Mouse (Mus musculus): ENCODE data around the gene Lbx2. TPM values are rescaled to one million over a fixed set of nuclear protein-coding genes. Genes with fewer than 3 reads are reported as not detected.

The Lbx2 gene
- total RNA-seq, 2 experiments from 2014 or later, result 5.8 to 8.7 TPM

- peak; percentile 54 for DNase-seq
These were observed 15.6 kb upstream of the Lbx2 start for GRCm38 (mm10) chr6:83070311-83071219.

DNA sequence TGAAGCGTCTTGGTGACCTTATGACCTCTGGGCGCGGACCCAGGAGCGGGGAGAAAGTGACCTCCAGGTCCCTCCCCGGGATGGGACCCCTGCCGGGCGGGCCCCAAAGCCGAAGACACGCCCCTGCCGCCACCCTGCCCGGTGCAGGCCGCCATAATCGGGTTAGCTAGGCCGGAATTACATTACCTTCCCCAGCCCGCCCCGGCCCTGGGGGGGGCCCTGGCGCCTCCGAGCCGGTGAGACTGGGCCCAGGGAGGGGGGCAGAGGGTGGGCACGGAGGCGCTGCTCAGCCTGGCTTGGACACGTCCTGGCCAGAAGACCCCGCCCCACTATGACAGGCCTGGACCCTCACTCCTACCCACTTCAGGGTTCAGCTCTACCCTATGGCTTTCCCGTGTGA, 14.9 kb upstream of the Lbx2 start:
- DNase-seq, result peak; percentile 55

DNA sequence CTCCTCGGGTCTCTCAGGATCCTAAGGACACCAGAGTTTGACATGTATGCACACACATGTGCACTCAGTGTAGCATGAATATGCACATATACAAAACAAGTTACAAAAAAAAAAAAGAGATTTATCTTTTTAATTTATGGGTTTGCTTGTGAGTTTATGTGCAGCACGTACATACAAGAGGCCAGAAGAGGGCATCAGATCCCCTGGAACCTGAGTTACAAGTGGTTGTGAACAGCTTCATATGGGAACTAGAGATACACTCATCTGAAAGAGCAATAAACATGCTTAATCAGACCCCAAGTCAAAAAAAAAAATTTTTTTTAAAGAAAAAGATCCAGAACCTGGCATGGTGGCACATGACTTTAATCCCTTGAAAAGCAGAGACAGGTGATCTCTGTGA, 11.2 kb upstream of the Lbx2 start:
- no peak for DNase-seq

DNA sequence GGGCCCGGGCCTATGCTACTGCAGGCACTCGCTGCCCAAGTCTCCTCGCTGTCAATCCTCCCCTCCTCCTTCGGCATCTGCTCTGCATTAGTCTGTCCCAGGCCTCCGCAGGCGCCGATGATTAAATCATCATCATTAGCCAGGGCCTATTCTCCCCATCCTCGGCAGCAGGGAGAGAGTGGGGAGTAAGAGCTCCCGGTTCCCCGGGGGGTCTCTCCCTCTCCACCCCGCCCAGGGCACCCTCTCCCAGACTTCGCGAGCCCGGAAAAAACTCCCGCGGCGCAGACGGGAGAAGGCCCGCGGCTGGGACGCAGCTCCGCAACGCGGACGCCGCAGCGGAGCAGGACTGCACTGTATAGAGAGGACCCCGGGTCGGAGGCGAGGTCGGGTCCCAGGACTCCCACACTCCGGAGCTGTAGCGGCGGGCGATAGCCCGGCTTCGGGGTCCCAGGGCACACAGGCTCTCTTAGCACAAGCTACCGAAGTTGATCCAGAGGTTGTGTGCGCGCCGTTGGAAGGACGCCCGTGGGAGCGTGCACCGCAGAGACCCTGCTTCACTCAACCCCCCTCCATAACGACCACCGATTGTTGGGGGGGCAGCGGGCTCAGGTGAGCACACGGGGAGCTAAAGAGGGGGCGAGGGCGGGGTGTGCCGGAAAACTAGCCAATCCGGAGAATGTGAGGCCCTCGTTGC, 8.4 kb upstream of the Lbx2 start, which contains the start of gene Pcgf1:
Gene Pcgf1 (plus strand): TSS at position 240 of the 694 bp plus-strand sequence.
- peak; percentile 63 for DNase-seq

DNA sequence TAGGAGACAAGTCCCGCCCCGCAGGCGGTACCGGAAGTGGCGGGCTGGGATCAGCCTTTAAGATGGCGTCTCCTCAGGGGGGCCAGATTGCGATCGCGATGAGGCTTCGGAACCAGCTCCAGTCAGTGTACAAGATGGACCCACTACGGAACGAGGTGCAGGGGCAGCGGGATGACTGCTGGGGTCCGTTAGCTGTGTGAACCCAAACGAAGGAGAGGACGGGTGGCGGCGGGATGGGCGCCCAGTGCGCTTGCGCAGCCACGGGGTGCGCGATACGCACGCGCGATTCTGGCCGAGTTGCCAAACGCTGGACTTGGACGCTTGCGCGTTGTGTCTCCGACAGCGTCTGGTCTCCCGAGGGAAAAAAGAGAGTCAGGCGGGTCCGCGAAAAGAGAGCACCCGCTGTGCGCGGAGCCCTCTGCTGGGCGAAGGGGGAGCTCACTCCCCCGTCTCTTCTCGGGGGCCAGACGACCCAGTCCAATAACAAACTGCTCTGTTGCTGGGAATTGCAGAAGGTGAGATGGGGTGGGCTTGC, 7.8 kb upstream of the Lbx2 start:
- peak; percentile 99 for DNase-seq

DNA sequence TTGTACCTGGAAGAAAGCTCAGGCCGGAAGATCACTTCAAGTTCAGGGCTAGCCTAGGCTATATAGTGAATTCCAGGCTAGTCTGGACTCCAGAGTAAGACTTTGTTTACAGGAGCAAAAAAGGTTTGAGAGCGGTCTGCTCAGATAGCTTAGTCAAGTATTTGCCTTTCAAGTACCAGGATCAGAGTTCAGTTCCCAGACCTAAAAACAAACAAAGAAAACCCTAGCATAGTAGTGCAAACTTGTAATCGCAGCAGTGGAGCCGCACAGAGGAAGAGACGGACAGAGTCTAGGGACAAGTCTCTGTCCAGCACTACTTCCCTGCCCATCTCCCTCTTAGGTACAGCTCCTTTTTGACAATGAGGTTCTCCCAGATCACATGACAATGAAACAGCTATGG, 6.0 kb upstream of the Lbx2 start:
- DNase-seq, result no peak

- peak; percentile 49 for DNase-seq
These were observed 2.7 kb upstream of the Lbx2 start for GRCm38 (mm10) chr6:83083497-83083896.

DNA sequence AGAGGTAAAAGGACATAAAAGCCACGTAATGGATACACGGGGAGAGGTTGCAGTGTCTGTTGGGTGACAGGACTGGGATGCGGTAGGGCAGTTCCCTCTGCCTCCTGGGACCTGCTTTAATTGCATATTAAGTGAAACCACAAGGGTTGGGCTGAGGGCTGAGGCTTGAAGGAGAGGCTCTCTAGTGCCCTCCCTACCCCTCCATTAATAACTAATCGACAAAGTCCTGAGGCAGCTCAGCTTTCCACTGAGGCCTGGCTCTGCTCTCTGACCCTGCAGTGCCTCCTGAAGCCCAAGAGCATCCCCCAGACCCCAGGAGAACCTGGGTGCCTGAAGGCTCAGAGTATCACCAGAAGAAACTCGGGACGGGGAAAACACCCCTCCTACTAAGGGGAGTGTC, 1.7 kb upstream of the Lbx2 start:
- no peak for DNase-seq

- peak; percentile 69 for DNase-seq
These were observed 1.2 kb downstream of the Lbx2 start for GRCm38 (mm10) chr6:83087205-83087925.

GRCm38 (mm10) chr6:83087926-83088260, 1.7 kb downstream of the Lbx2 start:
- no peak for DNase-seq

DNA sequence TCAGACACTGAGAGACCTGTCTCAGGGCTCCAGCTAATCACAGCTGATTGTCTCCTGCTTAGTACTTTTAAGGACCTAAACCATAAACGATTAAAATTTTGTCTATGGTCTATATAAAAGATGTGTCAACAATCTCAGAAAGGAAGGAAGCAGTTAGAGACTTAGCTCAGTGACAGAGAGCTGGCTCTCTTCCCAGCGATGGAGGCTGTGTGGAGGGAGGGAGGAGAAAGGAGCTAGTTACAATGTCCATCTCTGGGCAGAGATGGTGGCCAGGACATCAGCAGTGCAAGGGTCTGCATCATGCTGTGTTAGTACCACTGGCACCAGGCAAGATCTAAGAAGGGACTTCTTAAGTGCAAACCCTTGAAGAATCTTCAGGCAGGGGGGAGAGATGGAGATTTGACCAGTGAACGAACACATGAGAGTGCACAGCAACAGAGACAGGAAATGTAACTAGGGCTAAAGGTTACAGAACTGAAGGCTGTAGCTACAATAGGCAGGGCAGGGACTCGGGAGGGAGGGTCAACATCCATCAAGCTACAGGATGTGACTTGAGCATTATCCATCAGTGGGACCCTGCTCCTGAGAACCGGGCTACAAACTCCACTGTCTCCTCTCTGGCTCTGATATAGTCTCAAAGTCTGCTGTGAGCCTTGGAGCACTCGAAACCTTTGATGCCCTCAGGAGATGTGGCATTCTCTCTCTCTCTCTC, 6.4 kb downstream of the Lbx2 start:
- peak; percentile 62 for DNase-seq

DNA sequence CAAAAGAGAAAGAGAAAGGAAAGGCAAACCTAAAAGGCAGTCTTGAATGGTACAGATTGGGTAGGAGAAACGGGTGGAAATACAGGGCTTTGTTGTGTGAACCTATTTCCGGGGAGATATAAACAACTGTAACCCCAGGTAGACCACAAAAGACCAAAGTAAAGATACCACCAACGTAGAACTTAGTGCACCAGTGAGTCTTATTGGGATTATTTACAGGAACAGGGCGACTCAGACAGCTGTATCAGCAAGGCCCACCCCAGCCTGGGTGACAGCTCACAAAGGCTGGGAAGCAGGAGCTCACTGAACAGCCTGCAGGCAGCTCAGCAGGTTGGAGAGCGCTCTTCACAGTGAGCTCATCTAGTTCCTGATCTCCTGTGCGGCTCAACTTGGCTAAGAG, 9.8 kb downstream of the Lbx2 start:
- no peak for DNase-seq

DNA sequence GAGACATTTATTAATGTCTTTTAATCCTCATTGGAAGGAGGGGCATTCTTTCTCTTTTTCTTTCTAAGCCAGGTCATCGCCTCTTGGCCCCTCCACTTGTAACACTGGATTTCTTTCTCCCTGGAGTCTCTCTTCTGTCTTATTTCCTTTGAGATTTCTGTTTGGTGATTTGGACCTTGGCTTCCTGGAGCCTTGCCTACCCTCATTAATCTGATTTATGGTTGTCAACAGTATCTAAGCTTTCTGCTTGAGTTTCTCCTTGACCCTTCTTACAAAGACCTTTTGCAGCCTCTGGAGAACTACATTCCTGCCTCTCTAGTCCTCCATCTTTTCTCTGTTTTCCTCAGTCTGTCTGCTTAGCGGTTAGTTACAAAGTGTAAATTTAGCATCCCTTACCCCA, 12.2 kb downstream of the Lbx2 start:
- peak; percentile 74 for DNase-seq

GRCm38 (mm10) chr6:83101316-83101687, 15.1 kb downstream of the Lbx2 start, which contains the start of the genes Ccdc142 and Gm42688:
Ccdc142 (plus strand) TSS chr6:83101601.
Gm42688 (plus strand) TSS chr6:83101617.
- DNase-seq, result peak; percentile 92

- peak; percentile 80 for DNase-seq
These were observed 15.8 kb downstream of the Lbx2 start for GRCm38 (mm10) chr6:83101688-83102556.

DNA sequence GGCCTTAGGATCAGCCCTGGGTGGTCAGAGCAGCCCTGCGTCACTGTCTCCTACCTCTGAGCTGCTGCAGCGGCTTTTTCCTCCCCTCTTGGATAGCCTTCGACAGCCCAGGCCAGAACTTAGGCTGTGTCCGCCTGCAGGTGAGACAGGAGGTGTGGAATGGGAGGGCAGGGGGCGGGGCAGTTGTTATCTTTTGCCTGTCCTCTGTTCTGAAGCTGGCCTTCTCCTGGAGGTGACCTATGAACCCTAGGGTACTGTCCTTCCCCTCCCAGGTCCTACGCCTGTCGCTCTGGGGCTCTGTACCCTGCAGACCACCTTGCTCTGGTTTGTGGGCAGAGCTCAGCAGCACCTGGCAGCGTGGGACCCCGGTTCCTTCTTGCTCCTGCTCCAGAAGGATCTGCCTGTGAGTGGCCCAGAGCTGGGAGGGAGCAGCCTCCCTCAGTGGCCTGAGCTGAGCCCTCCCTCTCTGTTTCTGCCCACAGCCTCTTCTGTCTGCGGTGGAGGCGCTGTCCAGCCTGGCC, 17.0 kb downstream of the Lbx2 start:
- no peak for DNase-seq

GRCm38 (mm10) chr6:83104158-83104557, 18.0 kb downstream of the Lbx2 start:
- no peak for DNase-seq

DNA sequence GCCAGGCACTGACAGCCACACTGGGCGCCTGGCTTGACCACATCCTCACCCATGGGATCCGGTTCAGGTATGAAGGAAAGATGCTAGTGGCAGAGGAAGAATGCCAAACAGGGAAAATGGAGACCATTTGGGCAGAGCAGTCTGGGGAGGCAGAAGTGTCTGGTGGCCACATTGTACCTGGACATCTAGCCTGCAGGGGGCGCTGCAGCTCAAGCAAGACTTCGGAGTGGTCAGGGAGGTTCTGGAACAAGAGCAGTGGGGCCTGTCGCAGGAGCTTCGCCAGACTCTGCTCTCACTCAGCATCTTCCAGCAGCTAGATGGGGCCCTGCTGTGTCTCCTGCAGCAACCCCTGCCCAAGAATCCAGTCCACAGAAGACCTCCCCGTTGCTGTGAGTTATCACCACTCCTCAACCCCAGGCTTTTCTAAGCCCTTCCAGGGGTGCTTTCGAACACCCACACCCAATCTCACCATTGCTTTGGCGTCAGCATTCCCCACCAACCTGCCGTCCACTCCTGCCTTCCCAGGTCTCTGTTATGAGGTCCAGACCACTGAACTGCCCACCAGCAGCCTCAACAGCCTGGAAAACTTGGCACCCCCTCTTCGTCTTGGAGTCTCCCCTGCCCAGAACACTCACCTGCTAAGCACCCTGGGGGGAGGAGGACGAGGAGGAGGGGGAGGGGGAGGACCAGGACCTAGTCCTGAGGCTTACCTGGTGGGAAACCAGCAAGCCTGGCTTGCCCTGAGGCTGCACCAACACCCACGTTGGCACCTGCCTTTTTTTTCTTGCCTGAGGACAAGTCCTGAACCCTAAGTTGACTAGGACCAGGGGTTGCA, 21.6 kb downstream of the Lbx2 start:
- DNase-seq, result peak; percentile 91
